Mouse (Mus musculus) C2C12 (cell line): ENCODE data around the gene Mafb. TPM values are rescaled to one million over a fixed set of nuclear protein-coding genes. Genes with fewer than 3 reads are reported as not detected.

Source experiments
- H3K27me3 ChIP-seq: one replicate; pipeline ENCODE4 v1.6.1; 2011; ENCODE audit not compliant: control insufficient read depth, insufficient read depth, insufficient read length
- H3K36me3 ChIP-seq: one replicate; pipeline ENCODE4 v1.6.1; 2011; ENCODE audit not compliant: control insufficient read depth, insufficient read depth
- H3K4me3 ChIP-seq: one replicate; pipeline ENCODE4 v1.5.1; 2011; ENCODE audit warnings: mild to moderate bottlenecking, control low read depth; ENCODE audit not compliant: poor library complexity, insufficient read depth, severe bottlenecking
- H3K79me2 ChIP-seq: one replicate; pipeline ENCODE4 v1.6.1; 2011; ENCODE audit not compliant: control insufficient read depth, insufficient read depth
- H3K79me3 ChIP-seq: one replicate; pipeline ENCODE4 v1.6.1; 2011; ENCODE audit warnings: low read depth, control low read depth
- H3ac ChIP-seq: one replicate; pipeline ENCODE3; 2011; ENCODE audit warnings: low read depth; ENCODE audit not compliant: control insufficient read depth, insufficient read length
- CEBPB ChIP-seq: IDR thresholded peaks from one replicate; pipeline ENCODE4 v1.6.1; 2011; ENCODE audit warnings: low read depth, mild to moderate bottlenecking, control low read depth, moderate library complexity
- CTCF ChIP-seq: IDR thresholded peaks from one replicate; pipeline ENCODE4 v1.5.1; 2011; ENCODE audit not compliant: control insufficient read depth, insufficient read depth, insufficient read length
- FOSL1 ChIP-seq: IDR thresholded peaks from one replicate; pipeline ENCODE4 v1.8.0; 2011; ENCODE audit warnings: mild to moderate bottlenecking, low read length; ENCODE audit not compliant: poor library complexity, insufficient read depth, severe bottlenecking
- MAX ChIP-seq: IDR thresholded peaks from one replicate; pipeline ENCODE4 v1.6.1; 2011; ENCODE audit warnings: mild to moderate bottlenecking, control low read depth
- MYOD1 ChIP-seq: IDR thresholded peaks from one replicate; pipeline ENCODE4 v1.6.1; 2011; ENCODE audit warnings: low read depth; ENCODE audit not compliant: control insufficient read depth, insufficient read length
- MYOG ChIP-seq: IDR thresholded peaks from one replicate; pipeline ENCODE4 v1.6.1; 2011; ENCODE audit not compliant: control insufficient read depth, insufficient read length; ENCODE audit errors: extremely low read depth
- USF1 ChIP-seq: IDR thresholded peaks from one replicate; pipeline ENCODE4 v1.6.1; 2011; ENCODE audit warnings: low read depth, mild to moderate bottlenecking, control low read depth, moderate library complexity
- polyA plus RNA-seq: library from polyadenylated mRNA; unstranded; fragments of >200 nt; fragmentation: generic; extraction: Trizol; gene quantifications from one replicate; pipeline ENCODE4 v1.2.1, GENCODE M21; 2012; ENCODE audit warnings: missing spikeins

The Mafb gene
- polyA plus RNA-seq, 1 experiment, result 0.01 TPM

DNA sequence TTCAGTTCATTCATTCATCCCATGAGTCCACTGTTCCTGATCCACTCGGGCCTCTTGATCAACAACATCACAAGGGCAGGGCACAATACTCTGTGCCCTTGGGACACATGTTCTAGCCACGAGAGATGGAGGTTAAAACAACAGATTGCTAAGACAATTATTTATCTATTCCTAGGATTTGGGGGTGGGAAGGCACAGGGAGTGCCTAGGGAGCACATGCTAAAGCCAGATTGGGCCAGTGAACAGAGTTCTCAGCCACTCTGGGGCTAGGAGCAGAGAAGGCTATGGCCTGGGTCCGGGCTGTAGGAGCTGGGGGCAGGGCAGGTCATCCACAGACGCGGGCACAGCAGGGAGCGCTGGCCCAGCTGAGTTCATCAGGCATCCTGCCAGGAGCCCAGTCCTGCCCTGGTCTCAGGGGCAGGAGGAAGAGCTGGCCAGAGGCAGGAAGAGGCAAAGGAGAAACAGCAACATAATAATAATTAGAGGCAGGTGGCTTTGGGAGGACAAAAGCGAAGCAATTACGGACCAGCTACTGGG, 15.8 kb downstream of the Mafb start:
- Histone ChIP-seq H3ac (no peak overlapping the region), H3K36me3 (no peaks in the 10 kb centered on the region), H3K79me3 (no peaks in the 10 kb centered on the region), H3K79me2 (no peaks in the 10 kb centered on the region), H3K27me3 (no peaks in the 10 kb centered on the region), H3K4me3 (no peak overlapping the region)
- TF ChIP-seq FOSL1, result no peak
- TF ChIP-seq MYOG, result no peak
- no peak for TF ChIP-seq CEBPB
- TF ChIP-seq MYOD1, result no peak

DNA sequence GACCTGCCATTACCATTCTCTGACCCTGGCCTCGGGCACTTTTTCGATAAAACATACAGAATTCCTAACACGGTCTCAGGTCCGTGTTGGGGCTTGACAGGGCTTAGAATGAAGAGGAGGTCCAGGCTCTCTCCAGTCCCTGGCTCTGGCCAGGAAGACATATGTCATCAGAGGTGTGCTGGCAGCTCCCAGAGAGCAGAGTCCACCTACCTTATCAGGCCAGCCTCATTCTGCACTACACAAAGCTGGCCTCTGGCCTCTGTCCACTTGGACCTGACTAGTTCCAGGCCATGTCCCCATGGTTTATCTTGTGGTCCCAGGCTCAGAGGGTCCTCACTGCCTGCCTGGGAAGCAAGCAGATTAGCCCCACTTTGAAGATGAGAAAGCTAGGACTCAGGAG, 17.3 kb downstream of the Mafb start:
- Histone ChIP-seq H3K79me2 (no peaks in the 10 kb centered on the region), H3K36me3 (no peaks in the 10 kb centered on the region), H3ac (no peak overlapping the region), H3K79me3 (no peaks in the 10 kb centered on the region), H3K27me3 (no peaks in the 10 kb centered on the region), H3K4me3 (no peak overlapping the region)
- no peak for TF ChIP-seq MYOG
- TF ChIP-seq CTCF, result no peak
- TF ChIP-seq CEBPB, result no peak
- no peak for TF ChIP-seq MYOD1
- TF ChIP-seq USF1, result no peak
- no peak for TF ChIP-seq MAX
- no peak for TF ChIP-seq FOSL1

DNA sequence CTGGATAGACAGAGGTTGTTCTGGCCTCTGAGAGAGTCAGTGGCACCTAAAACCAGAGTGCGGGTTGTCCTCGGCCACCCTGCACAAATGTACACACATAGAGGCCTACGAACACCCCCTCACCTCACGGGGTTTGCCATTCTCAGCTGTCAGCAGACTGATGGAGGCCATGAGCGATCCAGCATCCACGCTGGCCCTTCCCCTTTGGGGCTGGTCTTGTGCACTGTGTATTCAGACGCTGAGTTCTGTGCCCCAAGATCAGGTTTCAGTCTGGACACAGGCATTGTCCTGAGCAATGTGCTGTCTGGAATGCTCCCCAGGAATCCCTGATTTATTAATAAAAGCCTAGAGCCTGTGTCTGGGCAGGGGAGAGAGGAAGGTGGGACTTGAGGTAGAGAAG, 18.1 kb downstream of the Mafb start:
- H3K79me3 ChIP-seq, result no peaks in the 10 kb centered on the region
- TF ChIP-seq MYOD1 (no peak), MAX (no peak), USF1 (no peak), CEBPB (no peak), MYOG (no peak), CTCF (no peak), FOSL1 (no peak)
- H3K36me3 ChIP-seq, result no peaks in the 10 kb centered on the region
- no peaks in the 10 kb centered on the region for H3K27me3 ChIP-seq
- H3K4me3 ChIP-seq, result no peak overlapping the region
- H3ac ChIP-seq, result no peak overlapping the region
- no peaks in the 10 kb centered on the region for H3K79me2 ChIP-seq

DNA sequence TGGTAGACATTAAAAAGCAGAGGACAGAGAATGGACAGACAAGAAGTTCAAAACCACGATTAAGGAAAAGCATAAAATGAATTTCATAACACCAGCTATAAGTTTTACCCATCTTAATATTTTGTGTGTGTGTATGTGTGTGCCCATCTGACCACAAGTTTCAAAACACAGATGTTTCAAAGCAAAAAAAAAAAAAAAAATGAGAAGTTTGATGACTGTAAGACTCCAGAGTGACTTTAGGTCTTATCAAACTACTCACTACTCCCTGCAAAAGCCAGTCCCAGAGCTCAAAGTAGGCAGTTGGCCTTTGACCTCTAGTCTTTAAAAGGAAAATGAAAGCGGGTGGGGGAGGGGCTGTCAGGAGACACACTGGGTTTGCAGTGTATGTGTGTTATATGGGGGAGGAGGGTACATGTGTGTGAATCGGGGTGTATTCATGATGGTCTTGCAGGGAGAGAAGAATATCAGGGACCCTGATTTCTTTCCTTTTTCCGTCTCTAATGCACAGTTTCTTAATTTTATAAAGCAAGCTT, 18.7 kb downstream of the Mafb start:
- no peaks in the 10 kb centered on the region for H3K27me3 ChIP-seq
- H3K79me2 ChIP-seq, result no peaks in the 10 kb centered on the region
- no peaks in the 10 kb centered on the region for H3K79me3 ChIP-seq
- no peak for TF ChIP-seq CEBPB
- TF ChIP-seq USF1, result no peak
- no peak for TF ChIP-seq MYOG
- no peak for TF ChIP-seq MYOD1
- TF ChIP-seq MAX, result no peak
- TF ChIP-seq FOSL1, result no peak
- no peak for TF ChIP-seq CTCF
- no peaks in the 10 kb centered on the region for H3K36me3 ChIP-seq
- H3ac ChIP-seq, result no peak overlapping the region
- no peak overlapping the region for H3K4me3 ChIP-seq

DNA sequence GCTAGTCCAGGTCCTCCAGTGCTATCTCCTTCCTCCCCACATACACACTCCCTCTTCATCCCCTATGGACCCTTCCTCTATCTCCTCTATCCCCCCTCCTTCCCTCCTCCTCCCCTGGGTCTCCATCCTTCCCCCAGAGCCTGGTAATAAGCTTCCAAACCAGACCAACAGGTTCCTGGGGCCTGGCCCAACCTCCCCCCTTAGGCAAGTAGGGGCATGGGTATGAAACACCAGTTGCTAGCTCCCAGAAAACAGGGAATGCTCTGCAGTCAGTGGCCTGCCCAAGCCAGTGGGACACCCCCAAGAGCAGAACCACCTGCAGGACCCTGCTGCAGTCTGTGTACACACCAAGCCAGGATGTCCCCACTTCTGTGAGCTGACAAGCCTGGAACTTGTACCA, 21.2 kb downstream of the Mafb start:
- Histone ChIP-seq H3K27me3 (no peaks in the 10 kb centered on the region), H3K79me2 (no peaks in the 10 kb centered on the region), H3K4me3 (no peak overlapping the region), H3K79me3 (no peaks in the 10 kb centered on the region), H3K36me3 (no peaks in the 10 kb centered on the region), H3ac (no peak overlapping the region)
- no peak for TF ChIP-seq CTCF
- TF ChIP-seq MYOG, result no peak
- no peak for TF ChIP-seq MAX
- no peak for TF ChIP-seq CEBPB
- no peak for TF ChIP-seq USF1
- no peak for TF ChIP-seq MYOD1
- no peak for TF ChIP-seq FOSL1

DNA sequence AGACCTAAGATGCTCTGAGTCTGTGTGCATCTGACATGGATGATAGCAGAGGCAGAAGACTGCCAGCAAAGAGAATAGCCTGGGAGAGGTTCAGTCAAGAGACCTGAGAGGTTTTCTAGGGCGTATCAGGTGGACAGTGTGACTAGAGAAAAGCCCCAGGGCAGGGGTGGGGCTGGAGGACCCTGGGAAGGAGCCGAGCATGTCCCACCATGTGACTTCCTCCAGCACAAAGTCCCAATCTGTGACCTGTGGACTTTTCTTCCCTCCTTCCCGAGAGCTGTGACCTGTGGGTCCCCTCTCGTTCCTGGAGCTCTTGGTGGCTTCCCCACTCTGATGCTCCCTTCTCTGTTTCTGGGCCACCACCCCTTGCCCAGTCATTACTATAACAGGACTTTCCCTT, 26.7 kb downstream of the Mafb start:
- Histone ChIP-seq H3K79me3 (no peaks in the 10 kb centered on the region), H3K79me2 (no peaks in the 10 kb centered on the region), H3K27me3 (no peaks in the 10 kb centered on the region), H3K36me3 (no peaks in the 10 kb centered on the region), H3K4me3 (no peak overlapping the region), H3ac (no peak overlapping the region)
- TF ChIP-seq CTCF (no peak), MAX (no peak), MYOD1 (no peak), CEBPB (no peak), USF1 (no peak), FOSL1 (no peak), MYOG (no peak)
